In genomic region chr9:86661679-86662078, GRCm38 (mm10) we compare ENCODE assay signal across 11 mouse cellular contexts. TPM values are rescaled to one million over a fixed set of nuclear protein-coding genes. Genes with fewer than 3 reads are reported as not detected.
DNase-seq lines count a peak whose midpoint lies in the region; ATAC-seq and TF ChIP-seq lines count a peak whose summit lies in the region.
"Had no signal": no experiment of that assay in that cellular context is flagged by ENCODE, and none has a peak within 500 bp of the region (broad histone marks: within the 10 kb centered on the region; RNA-seq: fewer than 3 reads in every experiment).

No protein-coding gene starts in this region.

- no peaks in the 10 kb centered on the region for H3K36me3 ChIP-seq in kidney, postnatal 0 days (ENCODE audit: insufficient read depth, low read length)
- no peaks in the 10 kb centered on the region; the same call in 1 of the 2 replicates for H3K36me3 ChIP-seq in testis, adult 2 months (ENCODE audit: control insufficient read depth, insufficient read depth, low read length)
- H3K36me3 ChIP-seq in hindbrain, embryonic 10.5 days: no peaks in the 10 kb centered on the region
- H3K36me3 ChIP-seq: midbrain, embryonic 15.5 days had no signal

- no peak for ATAC-seq in kidney, postnatal 0 days (replicated peaks; ENCODE audit: low FRiP score, low read depth)
- ATAC-seq in common myeloid progenitor, adult 5-6 weeks (replicated peaks; ENCODE audit: low read depth, poor library complexity, severe bottlenecking): 0 out of 2 replicates have a peak, but pooled peaks have one; percentile 32
- ATAC-seq: midbrain, embryonic 15.5 days had no signal

- H3K4me1 ChIP-seq in kidney, postnatal 0 days (replicated peaks; ENCODE audit: insufficient read depth, low read length): no peaks in the 10 kb centered on the region
- H3K4me1 ChIP-seq in testis, adult 2 months (ENCODE audit: control insufficient read depth, insufficient read depth, low read length): no peaks in the 10 kb centered on the region
- no peaks in the 10 kb centered on the region for H3K4me1 ChIP-seq in hindbrain, embryonic 10.5 days (replicated peaks)
- H3K4me1 ChIP-seq: midbrain, embryonic 15.5 days had no signal

- H3K27ac ChIP-seq in kidney, postnatal 0 days: no peak overlapping the region
- no peak overlapping the region for H3K27ac ChIP-seq in testis, adult 2 months (ENCODE audit: control insufficient read depth, insufficient read depth, low read depth, low read length)
- H3K27ac ChIP-seq in hindbrain, embryonic 10.5 days: no peak overlapping the region
- H3K27ac ChIP-seq: midbrain, embryonic 15.5 days had no signal

- WGBS in kidney, postnatal 0 days: 98% methylated on average over 6 of the region's 6 CpGs
- 95% methylated on average over 6 of the region's 6 CpGs for WGBS in hindbrain, embryonic 10.5 days

- H3K9ac ChIP-seq in kidney, postnatal 0 days (ENCODE audit: low read depth, low read length): no peak overlapping the region
- H3K9ac ChIP-seq: midbrain, embryonic 15.5 days had no signal

- no peak for TF ChIP-seq POLR2A in testis, adult 2 months (IDR thresholded peaks at IDR 0.05; ENCODE audit: control insufficient read depth, low read depth, low read length)

- DNase-seq in kidney, postnatal 0 days (ENCODE audit: low spot score): no peak
- DNase-seq in kidney, adult 9 months: no peak
- DNase-seq in testis, postnatal 14 days (ENCODE audit: low spot score): no peak
- peak; percentile 16 for DNase-seq in thymus, postnatal 25 days
- DNase-seq in hindbrain, embryonic 10.5 days (ENCODE audit: low spot score): no peak
- DNase-seq in spleen, postnatal 4 days (ENCODE audit: low spot score in 2 of 2): no peak
- DNase-seq: adrenal gland, postnatal 25 days had no signal

- no peaks in the 10 kb centered on the region for H3K27me3 ChIP-seq in kidney, postnatal 0 days (ENCODE audit: insufficient read depth, low read length)
- no peaks in the 10 kb centered on the region for H3K27me3 ChIP-seq in testis, adult 2 months (ENCODE audit: control insufficient read depth, insufficient read depth, low read length)
- no peaks in the 10 kb centered on the region for H3K27me3 ChIP-seq in hindbrain, embryonic 10.5 days (ENCODE audit: insufficient read depth, poor library complexity, severe bottlenecking)
- H3K27me3 ChIP-seq: midbrain, embryonic 15.5 days had no signal

- no peak overlapping the region for H3K4me3 ChIP-seq in kidney, postnatal 0 days (replicated peaks; ENCODE audit: low read depth, low read length)
- no peak overlapping the region for H3K4me3 ChIP-seq in testis, adult 2 months (ENCODE audit: control insufficient read depth, low read depth, low read length)
- H3K4me3 ChIP-seq in hindbrain, embryonic 10.5 days: no peak overlapping the region
- H3K4me3 ChIP-seq: erythroblast, embryonic 14.5 days; midbrain, embryonic 15.5 days had no signal

- no peaks in the 10 kb centered on the region for H3K9me3 ChIP-seq in kidney, postnatal 0 days (replicated peaks; ENCODE audit: low read length)
- no peaks in the 10 kb centered on the region for H3K9me3 ChIP-seq in hindbrain, embryonic 10.5 days
- H3K9me3 ChIP-seq: midbrain, embryonic 15.5 days had no signal

- peak; percentile 22; the same call in 1 of the 2 replicates for TF ChIP-seq CTCF in kidney, postnatal 0 days (IDR thresholded peaks at IDR 0.05; ENCODE audit: low read depth)
- peak; percentile 18; the same call in 1 of the 2 replicates for TF ChIP-seq CTCF in testis, adult 2 months (IDR thresholded peaks at IDR 0.05; ENCODE audit: control insufficient read depth, insufficient read depth, insufficient replicate concordance, low read depth, low read length)

- H3K4me2 ChIP-seq in kidney, postnatal 0 days (ENCODE audit: low read length): no peak overlapping the region
- H3K4me2 ChIP-seq: midbrain, embryonic 15.5 days had no signal

RNA-seq across cellular contexts. Expression of gene Me1, which starts 34.1 kb away (rescaled TPM):
- 21.7 and 24.4 TPM in 2 replicates for polyA plus RNA-seq in kidney, postnatal 0 days (2015; fragmentation: Nextera tagmentation; extraction: Ambion mirVana)
- 134 and 144 TPM in 2 replicates for polyA plus RNA-seq in testis, adult 2 months (2012; rRNA removed)
- 0.14 TPM in 1 of 2 replicates, not detected in the other for total RNA-seq in common myeloid progenitor, adult 5-6 weeks (2017)
- polyA plus RNA-seq in hindbrain, embryonic 10.5 days (2016; fragmentation: Nextera tagmentation; extraction: Ambion mirVana): 9.8 and 12.4 TPM in 2 replicates
